Mouse (Mus musculus): Measurements from ENCODE around the gene Cntn4. TPM values are rescaled to one million over a fixed set of nuclear protein-coding genes. Genes with fewer than 3 reads are reported as not detected.

The Cntn4 gene
- polyA plus RNA-seq, 1 experiment: 9.0 TPM

- TF ChIP-seq POLR2A (IDR thresholded peaks at IDR 0.05; ENCODE audit: borderline replicate concordance, extremely low read depth, insufficient read depth, insufficient read length, poor library complexity, severe bottlenecking): no peak
- no peak for DNase-seq (ENCODE audit: low read depth)
These were observed 731.2 kb downstream of the Cntn4 start for GRCm38 (mm10) chr6:106408634-106409033.

GRCm38 (mm10) chr6:106422947-106423346 lies 745.5 kb downstream of the Cntn4 start:
- TF ChIP-seq CTCF (IDR thresholded peaks at IDR 0.05; ENCODE audit: borderline replicate concordance, extremely low read depth, insufficient read depth, insufficient read length) (no peak), POLR2A (IDR thresholded peaks at IDR 0.05; ENCODE audit: borderline replicate concordance, extremely low read depth, insufficient read depth, insufficient read length, poor library complexity, severe bottlenecking) (no peak)
- DNase-seq (ENCODE audit: low read depth): no peak

GRCm38 (mm10) chr6:106423471-106423870 lies 746.0 kb downstream of the Cntn4 start:
- no peak for DNase-seq (ENCODE audit: low read depth)
- TF ChIP-seq POLR2A (IDR thresholded peaks at IDR 0.05; ENCODE audit: borderline replicate concordance, extremely low read depth, insufficient read depth, insufficient read length, poor library complexity, severe bottlenecking) (no peak), CTCF (IDR thresholded peaks at IDR 0.05; ENCODE audit: borderline replicate concordance, extremely low read depth, insufficient read depth, insufficient read length) (no peak)

DNA sequence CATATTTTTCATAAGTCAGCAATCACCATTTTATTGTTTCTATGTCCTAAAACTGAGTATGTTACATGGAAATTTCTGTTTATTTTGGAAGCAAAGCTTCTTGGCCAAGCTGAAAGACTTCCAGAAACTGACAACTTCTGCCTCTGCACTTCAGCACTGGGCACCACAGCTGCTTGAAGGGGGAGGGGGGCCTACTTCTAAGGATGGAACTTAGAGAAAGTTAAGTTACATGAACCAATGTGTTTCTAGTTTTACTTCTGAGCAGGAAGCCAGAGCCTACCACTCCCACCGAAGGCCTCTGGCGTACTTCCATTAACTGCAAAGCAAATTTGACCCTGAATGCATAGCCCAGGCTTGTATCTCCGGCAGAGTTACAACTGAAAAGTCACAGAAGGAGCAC lies 749.2 kb downstream of the Cntn4 start:
- no peak for DNase-seq (ENCODE audit: low read depth)
- TF ChIP-seq CTCF (IDR thresholded peaks at IDR 0.05; ENCODE audit: borderline replicate concordance, extremely low read depth, insufficient read depth, insufficient read length): no peak
- no peak for TF ChIP-seq POLR2A (IDR thresholded peaks at IDR 0.05; ENCODE audit: borderline replicate concordance, extremely low read depth, insufficient read depth, insufficient read length, poor library complexity, severe bottlenecking)

DNA sequence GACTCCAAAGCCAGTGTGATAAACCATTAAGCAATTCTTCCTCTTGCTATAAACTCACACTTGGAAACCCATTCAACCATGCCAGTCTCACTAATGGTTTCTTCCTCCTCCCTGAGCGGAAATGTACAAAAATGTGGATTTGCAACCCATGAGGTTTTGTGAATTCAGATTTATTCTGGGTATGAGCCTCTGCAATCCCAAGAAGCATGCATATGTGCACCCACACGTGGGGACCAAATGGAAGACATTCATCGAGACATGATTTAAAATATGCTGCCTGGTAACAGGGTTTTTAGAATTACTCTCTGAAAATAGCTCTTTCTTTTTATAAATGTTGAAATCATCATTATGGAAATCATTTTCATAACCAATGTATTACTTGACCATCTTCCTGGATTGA lies 754.0 kb downstream of the Cntn4 start:
- TF ChIP-seq CTCF (IDR thresholded peaks at IDR 0.05; ENCODE audit: borderline replicate concordance, extremely low read depth, insufficient read depth, insufficient read length) (no peak), POLR2A (IDR thresholded peaks at IDR 0.05; ENCODE audit: borderline replicate concordance, extremely low read depth, insufficient read depth, insufficient read length, poor library complexity, severe bottlenecking) (no peak)
- DNase-seq (ENCODE audit: low read depth): no peak

- TF ChIP-seq CTCF (IDR thresholded peaks at IDR 0.05; ENCODE audit: borderline replicate concordance, extremely low read depth, insufficient read depth, insufficient read length): no peak
- no peak for TF ChIP-seq POLR2A (IDR thresholded peaks at IDR 0.05; ENCODE audit: borderline replicate concordance, extremely low read depth, insufficient read depth, insufficient read length, poor library complexity, severe bottlenecking)
- peak; percentile 25 for DNase-seq (ENCODE audit: low read depth)
These were observed 763.3 kb downstream of the Cntn4 start for GRCm38 (mm10) chr6:106440786-106441185.

DNA sequence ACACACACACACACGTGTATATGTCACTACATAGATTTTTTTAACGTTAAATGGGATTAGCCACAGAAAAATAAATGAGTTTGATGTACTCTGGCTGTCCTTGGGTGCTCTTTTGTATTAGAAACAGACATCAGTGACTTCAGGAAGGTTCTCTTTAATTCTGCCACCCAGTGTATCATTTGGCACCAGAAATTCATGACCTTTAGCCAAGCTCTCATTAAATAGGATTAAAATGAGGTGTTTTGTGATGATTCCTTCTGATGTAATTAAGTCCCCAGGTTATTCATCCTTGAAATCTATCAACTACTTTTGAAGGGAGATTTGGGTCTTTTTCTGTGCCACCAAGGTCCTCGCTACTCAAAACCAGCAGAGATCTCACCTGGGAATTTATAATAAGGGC lies 763.8 kb downstream of the Cntn4 start:
- DNase-seq (ENCODE audit: low read depth): no peak
- TF ChIP-seq CTCF (IDR thresholded peaks at IDR 0.05; ENCODE audit: borderline replicate concordance, extremely low read depth, insufficient read depth, insufficient read length) (no peak), POLR2A (IDR thresholded peaks at IDR 0.05; ENCODE audit: borderline replicate concordance, extremely low read depth, insufficient read depth, insufficient read length, poor library complexity, severe bottlenecking) (no peak)

- TF ChIP-seq CTCF (IDR thresholded peaks at IDR 0.05; ENCODE audit: borderline replicate concordance, extremely low read depth, insufficient read depth, insufficient read length): no peak
- TF ChIP-seq POLR2A (IDR thresholded peaks at IDR 0.05; ENCODE audit: borderline replicate concordance, extremely low read depth, insufficient read depth, insufficient read length, poor library complexity, severe bottlenecking): no peak
- peak; percentile 68 for DNase-seq (ENCODE audit: low read depth)
These were observed 776.8 kb downstream of the Cntn4 start for GRCm38 (mm10) chr6:106454131-106454838.

GRCm38 (mm10) chr6:106455616-106456015 lies 778.2 kb downstream of the Cntn4 start:
- peak; percentile 76 for DNase-seq (ENCODE audit: low read depth)
- no peak for TF ChIP-seq POLR2A (IDR thresholded peaks at IDR 0.05; ENCODE audit: borderline replicate concordance, extremely low read depth, insufficient read depth, insufficient read length, poor library complexity, severe bottlenecking)
- TF ChIP-seq CTCF (IDR thresholded peaks at IDR 0.05; ENCODE audit: borderline replicate concordance, extremely low read depth, insufficient read depth, insufficient read length): no peak

- TF ChIP-seq CTCF (IDR thresholded peaks at IDR 0.05; ENCODE audit: borderline replicate concordance, extremely low read depth, insufficient read depth, insufficient read length): no peak
- no peak for TF ChIP-seq POLR2A (IDR thresholded peaks at IDR 0.05; ENCODE audit: borderline replicate concordance, extremely low read depth, insufficient read depth, insufficient read length, poor library complexity, severe bottlenecking)
- no peak for DNase-seq (ENCODE audit: low read depth)
These were observed 780.7 kb downstream of the Cntn4 start for GRCm38 (mm10) chr6:106458166-106458565.

DNA sequence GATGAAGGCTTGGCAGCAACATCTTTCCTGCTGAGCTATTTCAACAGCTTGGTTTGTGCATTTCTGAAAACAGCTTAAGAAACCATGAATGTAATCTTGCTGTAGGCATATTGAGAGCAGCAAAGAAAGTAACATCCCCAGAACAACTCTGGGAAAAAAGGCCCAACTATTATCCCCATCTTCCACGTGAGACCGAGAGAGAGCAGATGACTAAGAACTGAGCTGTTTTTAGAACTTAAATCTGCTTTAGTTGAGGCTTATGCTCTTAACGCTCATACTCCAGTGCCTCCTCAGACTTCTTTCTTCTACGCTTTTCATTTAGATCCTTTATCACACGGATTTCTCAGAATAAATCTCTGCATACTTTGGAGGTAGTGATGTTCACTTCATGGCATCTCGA lies 784.9 kb downstream of the Cntn4 start:
- no peak for DNase-seq (ENCODE audit: low read depth)
- TF ChIP-seq CTCF (IDR thresholded peaks at IDR 0.05; ENCODE audit: borderline replicate concordance, extremely low read depth, insufficient read depth, insufficient read length) (no peak), POLR2A (IDR thresholded peaks at IDR 0.05; ENCODE audit: borderline replicate concordance, extremely low read depth, insufficient read depth, insufficient read length, poor library complexity, severe bottlenecking) (no peak)

- TF ChIP-seq POLR2A (IDR thresholded peaks at IDR 0.05; ENCODE audit: borderline replicate concordance, extremely low read depth, insufficient read depth, insufficient read length, poor library complexity, severe bottlenecking) (no peak), CTCF (IDR thresholded peaks at IDR 0.05; ENCODE audit: borderline replicate concordance, extremely low read depth, insufficient read depth, insufficient read length) (no peak)
- no peak for DNase-seq (ENCODE audit: low read depth)
These were observed 786.4 kb downstream of the Cntn4 start for GRCm38 (mm10) chr6:106463857-106464256.

All from brain, embryonic 14.5 days (tissue).